Mouse (Mus musculus) layer of hippocampus, adult 2 months (tissue): Measurements from ENCODE around the gene Gm20738. TPM values are rescaled to one million over a fixed set of nuclear protein-coding genes. Genes with fewer than 3 reads are reported as not detected.
"Not testable (repeated sequence)": the region's sequence is repeated elsewhere in the genome, so short reads cannot be mapped to it uniquely, and the experiment has no call there.

ENCODE experiments used
- DNase-seq, 2 experiments: peaks; one replicate each; pipeline ENCODE4 v3.0.0; 2022; ENCODE audit warnings: low spot score in 2 of 2
- H3K27ac ChIP-seq: fragments of 200-600 bp; 2 replicates; pipeline ENCODE4 v1.8.1; 2022
- H3K4me3 ChIP-seq: fragments of 200-600 bp; 2 replicates; pipeline ENCODE4 v1.8.1; 2022; ENCODE audit warnings: mild to moderate bottlenecking
- long read RNA-seq, 2 experiments: library from polyadenylated mRNA; stranded (forward); transcript quantifications; one replicate each; pipeline ENCODE4 v2.0.0; 2021; ENCODE audit warnings: borderline mapping rate in 2 of 2
- total RNA-seq, 2 experiments: library from RNA; stranded (reverse); gene quantifications; 2 replicates each; pipeline ENCODE4 v1.2.3; 2021

Gm20738 gene
- not detected for total RNA-seq
- long read RNA-seq, experiment 1, result 0 reads
- long read RNA-seq, experiment 2, result 0 reads

GRCm38 (mm10) chrY:37957511-37957910 is at the start of gene Gm20738:
TSS of gene Gm20738 (plus strand) at chrY:37957811.
- H3K27ac ChIP-seq, H3K4me3 ChIP-seq, DNase-seq: not testable (repeated sequence)
